Mouse (Mus musculus) natural killer cell, adult 2 months (primary cell): ENCODE results near the gene Mien1.

Experiments
- DNase-seq, 2 experiments: peaks; one replicate each; pipeline ENCODE4 v3.0.0; 2022; ENCODE audit warnings: low spot score in 2 of 2

Gene Mien1

DNA sequence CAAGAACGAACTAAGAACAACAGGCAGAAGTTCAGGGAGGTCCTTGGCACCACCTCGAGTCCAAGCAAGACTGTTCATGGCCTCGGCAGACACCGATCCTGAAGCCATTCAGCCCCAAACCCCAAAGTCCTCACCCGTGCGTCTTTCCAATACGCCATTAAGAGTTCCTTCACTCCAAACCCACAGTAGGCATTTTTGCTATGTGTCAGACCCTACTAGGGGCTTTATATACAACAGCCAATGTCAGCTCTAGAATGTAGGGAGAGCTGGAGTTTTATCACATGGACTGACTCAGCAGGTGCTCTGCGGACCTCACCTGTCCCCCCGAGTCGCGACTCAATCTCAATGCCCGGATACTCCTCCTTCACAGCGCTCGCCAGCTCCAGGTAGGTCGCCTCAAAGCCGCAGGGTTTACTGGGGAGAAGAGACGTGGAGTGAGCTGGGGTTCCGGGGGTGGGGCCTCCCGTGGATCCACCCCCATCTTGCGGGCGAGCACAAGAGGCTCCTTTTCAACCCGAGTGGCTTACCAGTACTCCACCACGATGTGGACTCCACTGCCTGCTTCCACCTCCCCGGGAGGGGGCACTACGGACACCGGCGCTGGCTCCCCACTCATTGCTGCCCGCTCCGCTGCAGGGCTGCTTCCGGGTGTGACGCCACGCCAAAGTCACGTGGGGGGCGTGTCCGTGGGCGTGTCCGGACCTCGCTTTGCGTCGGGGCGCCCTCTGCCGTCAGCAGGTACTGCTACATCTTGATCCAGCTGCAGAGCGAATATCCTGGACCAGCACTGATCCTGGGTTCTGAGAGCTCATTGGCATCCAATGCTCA, at the start of gene Mien1:
Gene Mien1, minus strand, starts transcription at position 661 of the 828 bp plus-strand sequence.
- DNase-seq = peak; percentile 98

DNA sequence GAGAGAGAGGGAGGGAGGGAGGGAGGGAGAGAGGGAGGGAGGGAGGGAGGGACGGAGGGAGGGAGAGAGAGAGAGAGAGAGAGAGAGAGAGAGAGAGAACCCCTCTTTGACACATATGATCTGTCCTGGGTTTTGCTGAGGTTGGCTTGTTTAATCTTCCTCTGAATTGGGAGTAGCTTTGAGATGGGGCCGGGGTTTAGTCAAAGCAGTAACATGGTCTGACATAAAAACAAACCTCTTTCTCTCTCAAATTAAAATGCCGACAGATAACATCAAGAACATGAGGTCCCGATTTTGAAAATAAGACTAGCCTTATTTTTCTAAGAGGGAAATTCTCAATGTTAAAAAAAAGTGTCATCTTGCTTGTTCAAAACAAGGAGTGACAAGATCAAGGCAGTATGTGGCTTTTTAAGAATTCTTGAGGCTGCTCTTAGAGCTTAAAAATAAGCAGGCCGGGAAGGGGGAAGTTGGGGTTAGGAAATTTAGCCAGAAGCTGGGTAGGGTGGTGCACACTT, 48.8 kb upstream of the Mien1 start:
- no peak for DNase-seq

DNA sequence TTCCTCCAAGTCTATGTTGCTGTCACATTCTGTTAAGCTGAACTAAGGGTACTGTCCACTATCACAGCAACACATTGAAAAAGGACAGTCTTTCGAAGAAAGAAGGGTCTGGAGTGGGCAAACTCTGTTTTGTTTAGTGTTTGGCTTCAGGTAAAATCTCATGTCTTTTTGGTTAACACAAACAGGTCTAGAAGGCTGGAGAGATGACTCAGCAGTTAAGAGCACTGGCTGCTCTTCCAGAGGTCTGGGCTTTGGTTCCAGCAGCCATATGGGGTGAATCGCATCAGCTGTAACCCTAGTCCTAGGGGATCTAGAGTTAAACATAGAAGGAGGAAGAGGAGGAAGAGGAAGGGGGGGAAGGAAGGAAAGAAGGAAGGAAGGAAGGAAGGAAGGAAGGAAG, 47.0 kb upstream of the Mien1 start:
- no peak for DNase-seq

DNA sequence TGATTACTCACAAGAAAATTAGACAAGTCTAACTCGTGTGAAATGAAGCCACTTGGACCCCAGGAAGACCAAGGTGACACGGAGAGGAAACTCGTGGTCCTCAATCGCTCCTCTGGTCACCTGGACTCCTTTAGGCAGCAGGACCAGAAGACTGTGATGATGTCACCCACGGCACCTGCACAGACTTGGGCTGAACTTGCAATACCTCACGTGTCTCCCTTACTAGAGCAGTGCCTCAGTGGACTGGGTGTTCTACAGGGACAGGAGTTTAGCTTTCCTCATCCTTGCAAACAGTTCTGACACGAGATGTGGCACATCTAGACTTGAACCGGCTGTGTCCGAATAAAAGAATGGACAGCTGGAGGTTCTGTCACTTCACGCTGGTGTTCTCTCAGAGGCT, 43.3 kb upstream of the Mien1 start:
- no peak for DNase-seq

DNA sequence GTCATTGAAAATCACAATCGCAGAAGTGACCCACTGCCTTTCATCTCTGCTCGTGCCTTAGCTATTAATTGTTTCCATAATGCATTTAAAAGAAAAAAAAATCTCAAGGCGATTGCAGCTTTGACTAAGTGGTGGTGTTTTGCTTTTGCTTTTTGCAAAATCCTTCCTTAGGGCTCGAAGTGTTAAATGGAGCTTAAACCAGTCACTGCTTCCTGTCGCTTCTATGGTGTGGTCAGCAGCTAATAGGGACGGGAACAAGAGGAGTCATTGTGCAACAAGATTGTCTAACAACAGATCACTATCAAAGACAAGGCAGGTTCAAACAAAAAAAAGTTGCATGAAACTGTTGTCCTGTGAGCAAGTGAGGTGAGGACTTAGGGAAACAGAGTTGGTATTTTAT, 42.4 kb upstream of the Mien1 start:
- no peak for DNase-seq

DNA sequence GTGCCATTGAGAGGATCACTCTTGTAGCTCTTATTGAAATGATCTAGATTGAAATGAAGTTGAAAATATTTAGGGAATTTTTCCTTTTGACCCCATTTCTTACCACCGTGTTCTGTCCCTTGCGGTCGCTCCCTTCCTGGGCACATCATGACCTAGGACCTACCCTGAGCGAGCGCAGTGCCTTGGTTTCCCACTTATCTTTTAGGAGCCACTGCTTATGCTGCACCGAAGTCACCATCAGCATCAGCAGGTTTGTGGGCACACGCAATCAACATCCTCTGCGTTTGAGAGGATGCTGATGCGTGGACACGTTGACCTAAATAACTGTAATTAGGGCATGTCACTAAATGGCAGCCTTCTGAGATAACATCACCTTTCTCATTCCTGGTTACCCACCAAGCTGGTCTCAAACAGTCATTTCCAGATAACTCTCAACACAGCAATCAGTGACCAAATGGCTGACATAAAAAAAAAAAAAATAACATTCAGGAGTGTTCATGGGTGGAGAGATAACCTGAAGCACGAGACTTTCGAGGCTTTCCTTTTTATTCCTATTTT, 41.2 kb upstream of the Mien1 start:
- DNase-seq = no peak

DNA sequence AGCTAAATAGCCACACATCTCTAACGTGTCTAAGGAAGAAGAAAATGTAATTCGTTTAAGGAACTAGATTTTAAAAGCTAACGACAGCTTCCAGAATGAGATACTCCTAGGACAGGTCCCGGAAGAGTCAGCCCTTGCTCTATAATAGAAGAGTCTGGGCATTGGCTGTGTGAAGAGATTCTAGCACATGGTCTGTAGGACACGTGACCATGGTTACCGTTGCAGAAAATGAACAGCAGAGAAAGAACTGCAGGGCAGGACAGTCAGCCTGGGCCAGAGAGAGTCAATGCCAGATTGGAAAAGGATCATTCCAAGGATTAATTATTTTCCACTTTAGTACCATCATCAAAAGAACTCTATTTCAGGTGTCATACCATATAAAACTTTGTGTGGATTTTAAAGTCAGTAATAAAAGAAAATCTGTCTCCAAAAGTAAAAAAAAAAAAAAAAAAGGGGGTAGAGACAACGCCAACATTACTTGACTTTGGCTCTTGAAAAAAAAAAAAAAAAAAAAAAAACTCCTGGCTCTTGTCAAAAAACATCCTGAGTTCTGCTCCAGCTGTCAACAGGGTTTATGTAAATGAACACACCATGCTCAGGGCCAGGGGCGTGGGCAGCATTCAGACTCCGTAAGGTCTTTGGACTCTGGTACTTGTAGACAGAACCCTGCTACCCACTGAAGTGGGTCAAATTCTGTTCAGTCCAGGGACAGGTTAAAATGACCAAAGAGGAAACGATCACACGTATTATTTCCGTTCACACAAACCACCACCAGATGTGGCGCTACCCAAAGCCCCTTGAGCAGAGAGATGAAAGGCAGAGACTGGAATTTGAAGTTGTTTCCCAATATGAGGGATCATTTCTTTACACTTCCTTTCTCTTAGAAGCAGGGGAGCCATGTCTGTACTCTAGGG, 40.5 kb upstream of the Mien1 start:
- peak; percentile 38 to 61 for DNase-seq

DNA sequence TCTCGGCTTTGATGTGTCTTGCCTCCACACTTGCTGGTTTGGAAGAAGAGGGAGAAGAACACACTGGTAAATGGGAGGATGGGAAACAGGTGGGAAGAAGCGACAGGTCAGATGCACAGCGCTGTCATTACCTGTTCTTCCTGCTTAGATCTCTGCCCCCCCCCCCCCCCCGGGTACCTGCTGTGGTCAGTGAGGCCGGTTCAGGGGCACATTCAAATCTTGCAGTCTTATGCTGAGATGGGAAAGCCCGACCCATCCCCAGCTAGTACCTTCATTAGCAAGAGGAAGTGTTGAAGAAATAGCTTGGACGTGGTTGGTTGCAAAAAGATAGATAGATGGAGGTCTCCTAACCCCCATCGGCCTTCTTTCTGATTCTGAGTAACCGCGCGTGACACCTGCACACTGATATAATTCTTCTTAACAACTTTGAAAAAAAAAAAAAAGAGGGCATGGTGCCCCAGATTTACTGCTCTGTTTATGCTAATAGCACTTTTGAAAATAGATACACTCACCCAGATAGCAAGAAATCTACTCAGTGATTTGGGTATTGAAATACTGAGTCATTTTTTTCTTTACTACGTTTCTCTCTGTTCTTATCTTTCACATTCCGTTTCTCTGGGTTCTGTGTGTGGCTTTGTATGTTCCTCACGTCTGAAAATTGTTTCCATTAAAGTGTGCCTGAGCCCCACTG, 38.4 kb upstream of the Mien1 start:
- no peak for DNase-seq

DNA sequence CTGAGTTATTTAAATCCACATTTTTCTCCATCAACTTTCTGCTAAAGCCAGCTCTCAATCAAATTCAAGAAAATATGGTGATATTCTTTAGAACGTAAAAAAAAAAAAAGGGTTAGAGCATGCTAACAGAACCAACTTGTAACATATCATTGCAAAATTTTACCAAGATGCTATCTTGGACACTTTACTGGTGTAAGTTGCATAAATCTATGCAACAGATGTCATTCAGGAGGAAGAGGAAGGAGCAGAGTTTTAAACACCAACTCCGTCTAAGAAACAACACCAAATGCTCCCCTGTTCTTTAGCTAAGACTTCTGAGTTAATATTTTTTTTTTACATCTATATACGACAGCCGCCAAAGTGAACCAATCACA, 37.6 kb upstream of the Mien1 start:
- DNase-seq = no peak

DNA sequence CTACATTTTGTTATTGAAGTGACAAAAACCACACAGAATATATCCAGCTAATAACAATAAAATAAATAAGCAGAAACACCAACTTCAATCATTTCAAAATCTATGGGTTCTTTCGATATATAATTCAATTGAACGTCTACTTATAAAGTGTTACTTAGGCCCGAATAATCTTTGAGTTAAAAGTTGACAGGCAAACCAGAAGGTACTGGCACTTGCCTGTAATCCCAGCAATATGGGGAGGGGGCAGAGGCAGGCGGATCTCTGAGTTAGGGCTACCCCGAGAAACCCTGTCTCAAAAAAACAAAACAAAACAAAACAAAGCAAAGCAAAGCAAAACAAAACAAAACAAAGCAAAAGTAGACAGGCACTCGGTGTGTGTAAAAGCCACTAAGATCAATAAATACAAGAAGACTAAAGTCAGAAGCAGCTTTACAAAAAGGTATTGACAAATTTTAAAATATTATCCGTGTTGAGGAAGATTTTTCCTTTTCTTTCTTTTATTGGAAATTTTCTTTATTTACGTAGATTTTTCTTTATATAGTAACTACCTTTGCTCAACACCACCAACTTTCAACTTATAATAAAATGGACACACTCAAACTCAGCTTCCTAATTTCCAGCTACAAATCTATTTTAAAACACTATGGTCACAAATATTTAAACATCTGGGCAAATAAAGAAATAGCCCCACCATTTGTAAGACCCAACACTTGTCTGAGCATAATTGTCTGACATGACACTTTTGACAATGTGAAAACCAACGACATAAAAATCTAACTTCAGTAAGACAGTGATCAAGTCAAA, 37.0 kb upstream of the Mien1 start:
- no peak for DNase-seq

DNA sequence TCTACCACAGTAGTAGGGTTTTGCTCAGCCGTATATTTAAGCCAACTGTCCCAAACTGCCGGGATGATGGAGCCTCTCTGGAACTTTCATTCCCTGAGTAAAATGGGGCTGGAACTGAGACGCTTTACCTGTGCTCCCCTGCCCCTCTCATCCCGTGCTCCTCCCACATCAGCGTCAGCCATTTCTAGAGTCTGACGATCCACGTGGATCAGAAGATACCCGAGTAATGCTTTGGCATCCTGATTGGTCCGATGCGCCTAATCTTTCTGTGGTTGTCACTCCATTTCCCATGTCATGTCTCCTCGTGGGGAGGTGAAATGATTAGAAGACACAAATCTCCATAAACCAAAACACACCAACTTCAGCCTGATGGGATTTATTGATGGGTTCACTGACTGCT, 36.2 kb upstream of the Mien1 start:
- DNase-seq = no peak

DNA sequence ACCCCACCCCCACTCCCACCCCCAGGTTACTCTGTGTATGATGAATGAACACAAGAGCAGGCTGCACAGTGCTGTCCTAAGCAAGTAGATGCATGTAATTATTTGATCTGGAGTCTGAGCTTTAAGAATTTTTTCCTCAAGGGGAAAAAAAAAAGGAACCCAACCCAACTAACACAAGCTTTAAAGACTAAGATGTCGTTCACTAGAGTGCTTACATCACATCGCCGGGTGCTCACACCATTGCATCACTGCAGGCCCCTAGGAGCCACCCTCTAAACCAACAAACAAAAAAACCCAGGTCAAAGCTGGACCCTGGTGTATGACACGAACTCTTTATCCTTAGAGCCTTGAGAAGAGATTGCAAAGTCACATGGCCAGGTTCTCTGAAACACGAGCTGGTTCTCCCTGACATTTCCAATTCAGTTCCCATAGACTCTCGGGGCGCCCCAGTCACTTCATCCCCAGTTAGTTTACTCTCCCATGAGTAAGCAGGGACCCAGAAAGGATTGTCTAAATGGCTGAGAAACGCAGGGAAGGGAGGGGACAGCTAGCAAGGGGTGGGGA, 35.2 kb upstream of the Mien1 start:
- no peak for DNase-seq

DNA sequence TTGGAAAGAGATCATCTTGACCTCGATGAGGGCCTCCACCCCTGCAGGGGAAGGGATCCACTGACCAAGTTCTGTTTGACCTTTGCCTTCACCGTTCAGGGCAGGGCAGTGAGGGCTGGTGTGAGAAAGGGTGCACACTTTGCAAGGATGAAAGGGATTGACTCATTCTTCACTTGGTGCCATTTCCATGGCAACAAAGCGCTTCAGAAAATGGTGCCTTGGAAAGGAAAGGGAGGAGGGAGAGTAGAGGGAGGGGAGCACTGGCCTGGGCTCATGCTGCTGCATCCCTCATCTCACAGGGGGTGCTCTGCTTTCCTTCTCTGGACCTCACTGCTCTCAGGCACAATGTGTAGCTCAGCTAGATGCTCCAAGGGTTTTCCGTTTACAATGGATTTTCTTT, 33.9 kb upstream of the Mien1 start:
- DNase-seq = no peak

DNA sequence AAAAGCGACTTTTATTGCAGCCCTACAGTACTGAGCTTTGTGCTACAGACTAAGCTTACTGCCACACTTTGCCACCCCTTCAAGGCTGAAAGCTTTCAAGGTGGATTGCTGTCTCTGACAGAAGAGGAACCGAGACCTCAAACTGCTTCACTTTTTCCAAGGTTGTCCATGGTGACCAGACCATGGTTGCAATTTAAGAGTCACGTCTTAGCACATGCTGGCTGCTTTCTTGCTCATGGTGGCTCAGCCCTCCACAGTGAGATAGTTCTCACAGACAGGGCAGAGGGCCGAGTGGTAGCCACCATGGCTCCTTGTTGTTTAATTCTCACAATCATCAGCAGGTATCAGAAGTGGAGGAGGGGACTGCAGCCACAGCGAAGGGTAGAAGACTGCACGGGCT, 32.0 kb upstream of the Mien1 start:
- DNase-seq = peak in 1 of 2 experiments; percentile 40

DNA sequence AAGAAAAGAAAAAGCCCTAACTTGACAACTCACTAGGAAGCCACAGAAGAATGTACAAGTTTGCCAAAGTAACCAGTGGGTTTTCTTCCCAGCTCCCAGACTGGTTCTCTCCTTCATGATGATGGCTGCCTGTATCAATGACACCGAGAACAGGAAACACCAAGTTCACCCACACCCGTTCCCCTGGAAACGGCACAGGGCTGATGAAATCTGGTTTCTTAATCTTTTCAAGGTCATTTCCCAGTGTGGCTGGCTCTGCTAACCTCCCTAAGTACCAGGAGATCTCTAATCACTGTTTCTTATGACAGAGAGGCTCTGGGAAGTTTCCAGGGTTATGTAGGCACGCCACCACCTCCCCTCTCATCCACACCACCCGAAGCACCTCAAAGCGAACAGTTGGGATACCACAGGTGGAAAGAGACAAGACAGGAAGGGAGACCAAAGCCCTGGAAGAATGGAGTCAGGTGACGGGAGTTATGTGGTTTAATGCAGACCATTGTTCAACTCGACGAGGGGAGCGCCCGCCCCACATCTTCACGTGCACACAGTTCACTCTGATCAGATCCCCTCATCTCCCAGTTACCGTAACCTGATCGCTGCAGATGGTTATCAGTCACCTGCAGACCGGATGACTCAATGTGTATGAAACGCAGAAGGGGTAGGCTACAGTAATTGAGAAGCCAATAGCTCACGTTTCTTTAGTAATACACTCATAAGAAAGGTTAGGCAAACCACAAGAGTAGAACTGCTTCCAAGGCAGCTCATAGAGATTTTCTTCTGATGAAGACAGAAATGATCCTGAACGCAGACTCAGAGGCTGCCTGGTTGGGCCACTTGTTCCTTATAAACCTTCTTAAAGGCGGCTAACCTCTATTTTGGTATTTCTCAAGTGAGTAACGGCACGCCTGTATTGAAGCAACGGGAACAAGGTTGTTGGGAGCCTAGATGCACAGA, 31.2 kb upstream of the Mien1 start:
- peak in 1 of 2 experiments; percentile 32 for DNase-seq

DNA sequence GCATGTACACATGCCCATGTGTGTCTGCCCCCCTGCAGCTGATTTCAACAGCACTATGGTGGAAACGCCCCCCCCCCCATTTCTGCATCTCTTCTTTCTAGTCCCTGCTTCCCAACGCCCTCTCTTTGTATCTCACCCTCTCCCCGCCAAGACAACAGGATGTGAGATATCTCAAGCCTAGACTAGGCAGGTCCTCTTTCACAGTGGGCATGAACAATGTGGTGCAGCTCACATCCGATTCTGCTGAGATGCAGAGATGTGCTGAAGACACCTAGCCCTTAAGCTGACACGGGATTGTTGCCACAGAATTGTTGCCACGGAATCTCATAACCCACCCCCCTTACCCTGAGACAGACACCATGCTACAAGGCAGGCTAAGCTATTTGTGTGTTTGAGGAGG, 25.7 kb upstream of the Mien1 start:
- DNase-seq = peak; percentile 64 to 74

DNA sequence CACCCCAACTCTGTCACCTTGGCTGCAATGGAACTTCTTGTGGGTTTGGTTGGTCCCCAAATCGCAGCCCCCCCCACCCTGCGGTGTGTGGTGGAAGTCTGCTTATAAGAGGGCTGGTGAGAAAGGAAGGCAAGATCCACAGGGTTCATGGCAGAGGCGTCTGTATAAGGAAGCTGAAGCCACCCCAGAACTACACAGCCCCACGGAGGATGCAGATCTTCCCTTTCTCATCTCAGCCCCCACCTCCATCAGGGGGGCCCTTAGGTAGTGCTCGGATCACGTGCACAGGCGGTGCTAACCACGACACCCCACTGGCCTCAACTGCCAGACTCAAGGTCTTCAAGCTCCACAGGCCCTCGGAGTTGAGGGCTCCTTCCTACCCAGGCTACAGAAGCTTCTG, 25.1 kb upstream of the Mien1 start:
- DNase-seq = peak; percentile 59 to 68

DNA sequence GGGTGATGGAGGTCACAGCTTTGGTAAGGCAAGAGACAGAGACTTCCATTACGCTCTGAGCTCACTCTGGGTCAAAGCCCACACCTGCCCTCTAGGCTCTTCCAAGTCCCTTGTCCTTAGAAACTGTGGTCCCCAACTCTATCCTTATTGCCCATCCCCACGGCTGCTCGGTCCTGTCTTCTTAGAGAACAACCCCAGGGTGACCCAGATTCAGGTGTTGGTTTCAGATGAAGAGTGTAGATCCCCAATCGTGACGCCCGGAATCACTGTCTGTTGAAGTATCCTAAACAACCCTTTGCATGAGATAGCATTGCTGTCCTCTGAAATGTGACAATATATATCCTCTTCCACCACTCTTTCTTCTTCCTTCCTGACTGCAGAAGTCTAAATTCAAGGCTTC, 23.5 kb upstream of the Mien1 start:
- DNase-seq = no peak

DNA sequence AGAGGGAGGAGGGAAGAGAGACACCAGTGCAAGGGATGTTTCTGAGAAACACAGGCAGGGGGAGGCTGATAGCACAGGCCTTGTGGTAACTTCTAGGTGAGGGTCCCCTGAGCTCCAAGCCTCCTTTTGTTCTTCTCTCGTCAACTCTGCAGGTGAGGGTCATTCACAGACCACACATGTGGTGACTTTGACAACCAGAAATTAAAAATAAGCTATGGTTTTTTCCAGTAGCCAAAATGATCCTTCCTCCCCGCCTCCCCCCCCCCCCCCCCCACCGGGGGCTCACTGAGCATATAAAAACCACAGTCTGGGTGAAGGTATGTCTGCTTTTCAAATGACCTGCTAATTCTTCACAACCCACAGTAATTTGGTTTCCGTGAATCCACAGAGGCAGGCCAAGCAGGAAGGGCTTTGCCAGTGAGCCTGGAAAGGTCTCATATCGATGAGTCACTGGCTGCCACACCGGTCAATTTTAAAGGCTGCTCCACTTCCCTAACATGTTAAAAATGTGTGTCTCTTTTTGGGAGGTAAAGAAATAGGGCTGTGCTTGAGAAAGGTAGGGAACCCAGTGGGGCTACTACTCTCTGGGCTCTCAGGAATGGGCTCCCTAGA, 22.4 kb upstream of the Mien1 start:
- peak in 1 of 2 experiments; percentile 27 for DNase-seq
